Comparison of ENCODE assay signal across 27 mouse cellular contexts in the genomic region with DNA sequence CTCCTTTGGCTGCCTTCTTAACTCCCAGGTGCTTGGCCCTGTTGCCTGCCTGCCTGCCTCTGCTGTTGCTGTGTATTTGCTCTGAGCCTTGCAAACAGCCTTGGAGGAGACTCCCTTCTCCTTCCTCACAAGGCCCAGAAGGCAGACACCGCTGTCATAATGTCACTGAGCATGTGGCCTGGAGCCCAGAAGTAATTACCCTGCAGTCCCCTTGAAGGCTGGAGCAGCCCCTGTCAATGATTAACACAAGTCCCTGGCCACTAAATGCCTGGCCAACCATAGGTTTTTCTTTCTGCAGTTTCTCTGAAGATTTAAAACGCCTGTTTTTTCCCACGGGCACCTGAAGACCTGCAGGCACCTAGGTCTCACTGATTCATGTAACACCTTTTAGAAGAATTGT. TPM values are rescaled to one million over a fixed set of nuclear protein-coding genes. Genes with fewer than 3 reads are reported as not detected.
A peak's percentile ranks its signal among the peaks of the same experiment; 100 is the strongest.
DNase-seq lines count a peak whose midpoint lies in the region; ATAC-seq and TF ChIP-seq lines count a peak whose summit lies in the region.
"Had no signal": no experiment of that assay in that cellular context is flagged by ENCODE, and none has a peak within 500 bp of the region (broad histone marks: within the 10 kb centered on the region; RNA-seq: fewer than 3 reads in every experiment).

No protein-coding gene starts in this region.

- H3K4me1 ChIP-seq in stomach, embryonic 15.5 days = 0 out of 2 replicates have a peak, but pooled peaks cover 6% of the 10 kb centered on the region
- H3K4me1 ChIP-seq in stomach, postnatal 0 days (replicated peaks; ENCODE audit: control insufficient read depth, insufficient read depth) = no peaks in the 10 kb centered on the region
- H3K4me1 ChIP-seq in forebrain, embryonic 16.5 days (replicated peaks; ENCODE audit: control insufficient read depth, insufficient read depth, low read length) = peaks cover 5% of the 10 kb centered on the region

- no peaks in the 10 kb centered on the region for H3K36me3 ChIP-seq in stomach, embryonic 15.5 days
- no peaks in the 10 kb centered on the region for H3K36me3 ChIP-seq in stomach, postnatal 0 days (ENCODE audit: control insufficient read depth, insufficient read depth, low read length)
- H3K36me3 ChIP-seq in forebrain, embryonic 16.5 days (ENCODE audit: control insufficient read depth, insufficient read depth) = no peaks in the 10 kb centered on the region
- H3K36me3 ChIP-seq: embryonic facial prominence, embryonic 13.5 days; forebrain, embryonic 12.5 days; G1E; midbrain, embryonic 12.5 days had no signal

- intact Hi-C loops in left cerebral cortex, postnatal 14 days (cut with DNase I) = no loop called here
- intact Hi-C loops in left cerebral cortex, postnatal 25 days (cut with DNase I) = no loop called here

- no peak for TF ChIP-seq CTCF in stomach, postnatal 0 days (IDR thresholded peaks at IDR 0.05; ENCODE audit: low read depth)

- 53% methylated on average over 3 of the region's 3 CpGs for WGBS in stomach, embryonic 15.5 days
- 53% methylated on average over 3 of the region's 3 CpGs for WGBS in stomach, postnatal 0 days
- 80% methylated on average over 3 of the region's 3 CpGs for WGBS in forebrain, embryonic 16.5 days

- no peaks in the 10 kb centered on the region for H3K27me3 ChIP-seq in stomach, embryonic 15.5 days (replicated peaks)
- no peaks in the 10 kb centered on the region for H3K27me3 ChIP-seq in stomach, postnatal 0 days (ENCODE audit: control insufficient read depth, insufficient read depth, low read length)
- H3K27me3 ChIP-seq in forebrain, embryonic 16.5 days (replicated peaks; ENCODE audit: control insufficient read depth, insufficient read depth, low read length) = no peaks in the 10 kb centered on the region
- H3K27me3 ChIP-seq: CH12.LX; embryonic facial prominence, embryonic 13.5 days; forebrain, embryonic 12.5 days had no signal

- no peak overlapping the region for H3K27ac ChIP-seq in stomach, embryonic 15.5 days
- no peak overlapping the region for H3K27ac ChIP-seq in stomach, postnatal 0 days (replicated peaks)
- no peak overlapping the region for H3K27ac ChIP-seq in forebrain, embryonic 16.5 days (ENCODE audit: low read length)
- H3K27ac ChIP-seq: embryonic facial prominence, embryonic 13.5 days; forebrain, embryonic 12.5 days; hindbrain, embryonic 14.5 days; left cerebral cortex, adult 2 months; midbrain, embryonic 12.5 days had no signal

- peak; percentile 50; the same call in 1 of the 2 replicates for ATAC-seq in stomach, embryonic 15.5 days (ENCODE audit: insufficient read depth, low FRiP score, low read depth)
- no peak for ATAC-seq in stomach, postnatal 0 days (ENCODE audit: low FRiP score, low TSS enrichment)
- no peak for ATAC-seq in forebrain, embryonic 16.5 days
- ATAC-seq: inflammation-experienced regulatory T-cells, adult 6 months had no signal

- no peak for TF ChIP-seq EP300 in stomach, postnatal 0 days (optimal IDR thresholded peaks at IDR 0.05)

- no peak for DNase-seq in stomach, postnatal 0 days (ENCODE audit: low spot score)
- peak; percentile 52 for DNase-seq in kidney, adult 9 months
- DNase-seq in kidney, postnatal 25 days = peak; percentile 51 to 77
- no peak for DNase-seq in left cerebral cortex, postnatal 14 days (ENCODE audit: low spot score in 2 of 2)
- no peak for DNase-seq in cerebellum, adult 8-10 months
- DNase-seq in left cerebral cortex, postnatal 25 days (ENCODE audit: low spot score in 2 of 2) = no peak
- DNase-seq: adrenal gland, postnatal 10 days; cerebellum, adult 18-20 months; cerebellum, postnatal 25 days; embryo, embryonic 11 days; heart, postnatal 4 days; lung, postnatal 14 days; thymus, postnatal 14 days had no signal

- H3K9me3 ChIP-seq in stomach, embryonic 15.5 days = no peaks in the 10 kb centered on the region
- H3K9me3 ChIP-seq in stomach, postnatal 0 days (ENCODE audit: control insufficient read depth, low read length) = no peaks in the 10 kb centered on the region
- H3K9me3 ChIP-seq in forebrain, embryonic 16.5 days (ENCODE audit: control insufficient read depth, low read length) = no peaks in the 10 kb centered on the region
- H3K9me3 ChIP-seq: embryonic facial prominence, embryonic 13.5 days; forebrain, embryonic 12.5 days; G1E; midbrain, embryonic 12.5 days had no signal

- H3K9ac ChIP-seq in stomach, embryonic 15.5 days = no peak overlapping the region
- no peak overlapping the region for H3K9ac ChIP-seq in stomach, postnatal 0 days (ENCODE audit: low read length)
- H3K9ac ChIP-seq in forebrain, embryonic 16.5 days (replicated peaks; ENCODE audit: low read depth, low read length) = no peak overlapping the region
- H3K9ac ChIP-seq: embryonic facial prominence, embryonic 13.5 days; forebrain, embryonic 12.5 days; hindbrain, embryonic 14.5 days; midbrain, embryonic 12.5 days had no signal

- no peak overlapping the region for H3K4me3 ChIP-seq in stomach, embryonic 15.5 days (replicated peaks)
- no peak overlapping the region for H3K4me3 ChIP-seq in stomach, postnatal 0 days (ENCODE audit: low read depth, low read length)
- H3K4me3 ChIP-seq in forebrain, embryonic 16.5 days (replicated peaks; ENCODE audit: low read length) = no peak overlapping the region
- H3K4me3 ChIP-seq: embryonic facial prominence, embryonic 13.5 days; erythroblast, embryonic 14.5 days; forebrain, embryonic 12.5 days; left cerebral cortex, adult 2 months; midbrain, embryonic 12.5 days had no signal

- no peak overlapping the region for H3K4me2 ChIP-seq in stomach, embryonic 15.5 days
- no peak overlapping the region for H3K4me2 ChIP-seq in stomach, postnatal 0 days (replicated peaks; ENCODE audit: low read depth)
- no peak overlapping the region for H3K4me2 ChIP-seq in forebrain, embryonic 16.5 days (ENCODE audit: low read length)
- H3K4me2 ChIP-seq: embryonic facial prominence, embryonic 13.5 days; forebrain, embryonic 12.5 days; hindbrain, embryonic 14.5 days; midbrain, embryonic 12.5 days had no signal

RNA-seq across cellular contexts. Expression of a gene that starts 9.7 kb away (rescaled TPM):
- polyA plus RNA-seq in stomach, embryonic 15.5 days (2015; fragmentation: Nextera tagmentation; extraction: Ambion mirVana) = 0.13 and 0.34 TPM in 2 replicates
- 0.05 and 0.12 TPM in 2 replicates for polyA plus RNA-seq in stomach, postnatal 0 days (2015; fragmentation: Nextera tagmentation; extraction: Ambion mirVana)
- polyA plus RNA-seq in forebrain, embryonic 16.5 days (2015; fragmentation: Nextera tagmentation; extraction: Ambion mirVana) = 2.1 and 2.8 TPM in 2 replicates
- total RNA-seq in left cerebral cortex, postnatal 14 days (2021) = 10 to 100 TPM in 1 of 2 experiments, 1 to 10 TPM in 1; 9.9 to 11.3 TPM
- total RNA-seq in left cerebral cortex, postnatal 25 days (2021) = 1 to 10 TPM; 7.2 to 7.8 TPM
- total RNA-seq: CH12.LX; liver, adult 2 months; megakaryocyte, adult 5-6 weeks had no signal
- polyA plus RNA-seq: erythroblast, embryonic 14.5 days; G1E; inflammation-experienced regulatory T-cells, adult 6 months; liver, adult 2 months; liver, embryonic 16.5 days had no signal

Comparison
In these comparisons a context has a peak if more than half of its experiments do, and no peak if none do; other contexts are left out.
1. DNase-seq: peak in kidney, adult 9 months (single experiment) and kidney, postnatal 25 days (2 of 2); none in stomach, postnatal 0 days (single experiment), left cerebral cortex, postnatal 14 days (0 of 2), cerebellum, adult 8-10 months (single experiment) and left cerebral cortex, postnatal 25 days (0 of 2).